Comparison of ENCODE assay signal across 23 mouse cellular contexts in the genomic region with DNA sequence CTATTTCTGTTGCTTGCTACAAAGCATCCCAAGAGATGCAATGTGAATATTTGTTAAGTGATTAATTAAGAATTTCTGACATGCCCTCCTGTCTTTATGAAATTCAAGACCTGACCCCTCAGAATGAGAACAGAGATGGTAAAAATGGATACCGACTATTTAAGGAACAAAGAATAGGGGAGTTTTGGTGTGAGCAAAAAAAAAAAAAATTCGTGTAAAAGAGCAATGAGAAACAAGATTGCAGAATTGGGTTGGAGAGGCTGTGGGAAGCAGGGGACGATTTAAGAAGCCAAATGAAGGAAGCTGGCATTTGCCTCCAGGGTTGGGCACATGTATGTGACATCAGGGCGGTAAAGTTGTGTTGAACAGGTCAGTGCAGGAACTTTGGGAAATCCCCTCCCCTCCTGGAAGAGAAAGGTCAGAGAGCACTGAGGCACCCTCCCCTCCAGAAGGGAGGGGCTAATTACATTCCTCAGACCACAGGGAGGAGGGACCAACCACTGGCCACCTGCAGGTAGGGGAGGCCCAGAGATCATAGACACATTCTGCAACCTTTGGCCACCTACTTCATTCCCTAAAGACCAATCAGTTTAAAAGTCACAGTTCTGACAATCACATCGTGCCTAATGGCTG.
DNase-seq lines count a peak whose midpoint lies in the region; ATAC-seq lines count a peak whose summit lies in the region.
"Had no signal": no experiment of that assay in that cellular context is flagged by ENCODE, and none has a peak within 500 bp of the region (broad histone marks: within the 10 kb centered on the region; RNA-seq: fewer than 3 reads in every experiment).

No protein-coding gene starts in this region.

- 43% methylated on average over 5 of the region's 5 CpGs for WGBS in liver, embryonic 16.5 days (ENCODE audit: insufficient replicate concordance)
- WGBS in liver, embryonic 12.5 days (ENCODE audit: insufficient replicate concordance): 54% methylated on average over 5 of the region's 5 CpGs

- H3K27me3 ChIP-seq in liver, embryonic 16.5 days (ENCODE audit: control insufficient read depth, insufficient read depth, low read depth, low read length): peaks cover 7% of the 10 kb centered on the region; the same call in 1 of the 2 replicates
- H3K27me3 ChIP-seq in liver, embryonic 12.5 days (replicated peaks): peaks cover 19% of the 10 kb centered on the region; the same call in 1 of the 2 replicates
- H3K27me3 ChIP-seq: embryonic facial prominence, embryonic 15.5 days; midbrain, embryonic 15.5 days; neural tube, embryonic 15.5 days had no signal

- no peak overlapping the region for H3K27ac ChIP-seq in liver, embryonic 16.5 days (ENCODE audit: low read length)
- H3K27ac ChIP-seq in liver, embryonic 12.5 days: no peak overlapping the region
- H3K27ac ChIP-seq: embryonic facial prominence, embryonic 15.5 days; hindbrain, embryonic 10.5 days; limb, embryonic 10.5 days; liver, embryonic 14.5 days; macrophage; midbrain, embryonic 15.5 days; neural tube, embryonic 15.5 days had no signal

- peak; percentile 11; the same call in 1 of the 2 replicates for ATAC-seq in liver, embryonic 16.5 days (ENCODE audit: low read depth)
- no peak for ATAC-seq in liver, embryonic 12.5 days
- ATAC-seq: forebrain, embryonic 16.5 days; hindbrain, embryonic 16.5 days; midbrain, embryonic 15.5 days had no signal

- H3K4me1 ChIP-seq in liver, embryonic 16.5 days (ENCODE audit: control insufficient read depth, low read depth, low read length): peaks cover 46% of the 10 kb centered on the region
- peaks cover 61% of the 10 kb centered on the region for H3K4me1 ChIP-seq in liver, embryonic 12.5 days
- H3K4me1 ChIP-seq: embryonic facial prominence, embryonic 15.5 days; midbrain, embryonic 15.5 days; neural tube, embryonic 15.5 days had no signal

- H3K36me3 ChIP-seq in liver, embryonic 16.5 days (ENCODE audit: control insufficient read depth, insufficient read depth): no peaks in the 10 kb centered on the region
- H3K36me3 ChIP-seq in liver, embryonic 12.5 days: no peaks in the 10 kb centered on the region
- H3K36me3 ChIP-seq: embryonic facial prominence, embryonic 15.5 days; hindbrain, embryonic 10.5 days; limb, embryonic 10.5 days; midbrain, embryonic 15.5 days; neural tube, embryonic 15.5 days had no signal

- no peak overlapping the region for H3K4me2 ChIP-seq in liver, embryonic 16.5 days (ENCODE audit: low read depth, low read length)
- no peak overlapping the region for H3K4me2 ChIP-seq in liver, embryonic 12.5 days
- H3K4me2 ChIP-seq: embryonic facial prominence, embryonic 15.5 days; heart, embryonic 11.5 days; midbrain, embryonic 15.5 days; neural tube, embryonic 15.5 days had no signal

- no peaks in the 10 kb centered on the region for H3K9me3 ChIP-seq in liver, embryonic 16.5 days (replicated peaks; ENCODE audit: control insufficient read depth, low read length)
- no peaks in the 10 kb centered on the region for H3K9me3 ChIP-seq in liver, embryonic 12.5 days (replicated peaks)
- H3K9me3 ChIP-seq: embryonic facial prominence, embryonic 15.5 days; hindbrain, embryonic 10.5 days; limb, embryonic 10.5 days; midbrain, embryonic 15.5 days; neural tube, embryonic 15.5 days had no signal

- no peak overlapping the region for H3K9ac ChIP-seq in liver, embryonic 16.5 days (ENCODE audit: low read depth, low read length)
- H3K9ac ChIP-seq in liver, embryonic 12.5 days: no peak overlapping the region
- H3K9ac ChIP-seq: embryonic facial prominence, embryonic 15.5 days; liver, embryonic 14.5 days; midbrain, embryonic 15.5 days; neural tube, embryonic 15.5 days had no signal

- H3K4me3 ChIP-seq in liver, embryonic 16.5 days (ENCODE audit: low read depth, low read length): no peak overlapping the region
- no peak overlapping the region for H3K4me3 ChIP-seq in liver, embryonic 12.5 days
- H3K4me3 ChIP-seq: embryonic facial prominence, embryonic 15.5 days; hindbrain, embryonic 10.5 days; limb, embryonic 10.5 days; midbrain, embryonic 15.5 days; neural tube, embryonic 15.5 days had no signal

- peak; percentile 54 to 67 for DNase-seq in kidney, adult 8-10 months
- DNase-seq in kidney, postnatal 14 days: peak; percentile 49
- DNase-seq in adrenal gland, postnatal 14 days: no peak
- DNase-seq in left cerebral cortex, adult 9 months (ENCODE audit: low spot score in 2 of 2): no peak
- DNase-seq in left cerebral cortex, adult 18-20 months (ENCODE audit: low spot score in 2 of 2): no peak
- DNase-seq: adrenal gland, postnatal 36 days; cerebellum, adult 9-10 months; gastrocnemius, postnatal 14 days; heart, adult 11 months; thymus, adult 2 months; thymus, postnatal 4 days had no signal

Comparison
In these comparisons a context has a peak if more than half of its experiments do, and no peak if none do; other contexts are left out.
1. DNase-seq: peak in kidney, adult 8-10 months (2 of 2) and kidney, postnatal 14 days (single experiment); none in adrenal gland, postnatal 14 days (single experiment), left cerebral cortex, adult 9 months (0 of 2) and left cerebral cortex, adult 18-20 months (0 of 2).